Mouse (Mus musculus) forebrain, embryonic 11.5 days (tissue): Measurements from ENCODE around the gene Asb18. TPM values are rescaled to one million over a fixed set of nuclear protein-coding genes. Genes with fewer than 3 reads are reported as not detected.
A peak's percentile ranks its signal among the peaks of the same experiment; 100 is the strongest.

Experiments used
- ATAC-seq: fragments of 200-750 bp; cut with Nextera tagmentation; replicated peaks from 2 replicates; pipeline ENCODE4 v1.8.0; 2017; ENCODE audit warnings: moderate TSS enrichment; ENCODE audit not compliant: low FRiP score
- DNase-seq: peaks from one replicate; pipeline ENCODE4 v3.0.0-alpha.2; 2017; ENCODE audit warnings: low spot score
- H3K27ac ChIP-seq: fragments of 300-500 bp; sonication (generic); 2 replicates; pipeline ENCODE4 v1.5.1; 2014; ENCODE audit warnings: low read depth, low read length
- H3K27me3 ChIP-seq: fragments of 300-500 bp; sonication (generic); 2 replicates; pipeline ENCODE4 v1.6.1; 2014; ENCODE audit warnings: mild to moderate bottlenecking, low read length, mixed read lengths; ENCODE audit not compliant: control insufficient read depth, insufficient read depth
- H3K36me3 ChIP-seq: fragments of 300-500 bp; sonication (generic); 2 replicates; pipeline ENCODE4 v1.6.1; 2014; ENCODE audit warnings: mild to moderate bottlenecking, low read length, moderate library complexity, mixed read lengths; ENCODE audit not compliant: control insufficient read depth, insufficient read depth
- H3K4me1 ChIP-seq: fragments of 300-500 bp; sonication (generic); replicated peaks from 2 replicates; pipeline ENCODE4 v1.6.1; 2014; ENCODE audit warnings: low read length, mixed read lengths; ENCODE audit not compliant: control insufficient read depth, insufficient read depth
- H3K4me2 ChIP-seq: fragments of 300-500 bp; sonication (generic); 2 replicates; pipeline ENCODE4 v1.6.1; 2014; ENCODE audit warnings: low read depth, mild to moderate bottlenecking, low read length, moderate library complexity, mixed read lengths; ENCODE audit not compliant: severe bottlenecking
- H3K4me3 ChIP-seq: fragments of 300-500 bp; sonication (generic); 2 replicates; pipeline ENCODE4 v1.5.1; 2014; ENCODE audit warnings: low read depth, low read length
- H3K9ac ChIP-seq: fragments of 300-500 bp; sonication (generic); 2 replicates; pipeline ENCODE4 v1.6.1; 2014; ENCODE audit warnings: low read length
- H3K9me3 ChIP-seq: fragments of 300-500 bp; sonication (generic); 2 replicates; pipeline ENCODE4 v1.6.1; 2016; ENCODE audit warnings: low read length, mixed read lengths; ENCODE audit not compliant: control insufficient read depth
- WGBS: fragments of 180-500 bp; shearing (Covaris S2); extraction: QIAGEN DNeasy Blood & Tissue Kit; methylation state at CpG from one replicate; pipeline ENCODE4 v1.1.7; 2014; 5-methylcytosine and 5-hydroxymethylcytosine counted together
- polyA plus RNA-seq: library from polyadenylated mRNA; unstranded; fragments of >200 nt; fragmentation: Nextera tagmentation; extraction: Ambion mirVana; gene quantifications from 2 replicates; pipeline ENCODE4 v1.2.1, GENCODE M21; 2014

Gene Asb18
- polyA plus RNA-seq, 1 experiment from 2014 or later = not detected

DNA sequence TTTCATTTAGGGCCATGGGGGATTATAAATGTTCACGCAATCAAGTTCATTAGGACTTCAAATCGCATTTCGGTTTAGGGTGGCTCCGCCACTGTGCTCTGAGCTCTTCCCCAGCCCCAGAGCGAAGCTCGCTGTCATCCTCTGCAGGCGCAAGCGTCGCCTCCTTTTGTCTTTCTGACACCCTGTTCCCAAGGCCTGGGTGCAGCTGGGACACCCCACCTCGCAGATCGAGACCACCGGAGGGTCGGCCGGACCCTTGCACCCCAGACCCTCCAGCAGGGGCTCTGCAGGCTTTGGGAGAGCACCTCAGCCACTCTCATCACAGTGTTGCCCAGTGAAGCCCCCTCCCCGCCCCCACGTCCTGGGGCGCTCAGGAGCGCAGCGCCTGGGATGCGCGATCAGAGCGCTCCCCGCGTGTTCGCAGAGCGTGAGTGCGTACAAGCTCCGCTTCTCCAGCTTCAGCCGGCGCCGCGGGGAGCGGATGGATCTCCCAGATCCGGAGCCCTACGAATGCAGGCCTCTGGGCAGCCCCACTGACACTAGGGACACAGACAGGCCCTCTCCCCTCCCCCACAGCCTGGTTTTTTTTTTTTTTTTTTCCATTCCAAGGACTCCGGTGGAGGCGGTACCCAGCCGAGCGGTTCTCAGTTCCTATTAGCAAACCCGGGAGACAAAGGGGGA, 72.6 kb downstream of the Asb18 start:
- no peak; the same call in 1 of the 2 replicates for ATAC-seq
- H3K27me3 ChIP-seq = peaks cover 87% of the 10 kb centered on the region
- H3K36me3 ChIP-seq = no peaks in the 10 kb centered on the region
- no peaks in the 10 kb centered on the region for H3K9me3 ChIP-seq
- under 1% methylated on average over 40 of the region's 40 CpGs for WGBS
- peak overlapping the region; percentile 61 for H3K4me2 ChIP-seq
- H3K4me1 ChIP-seq = peaks cover 14% of the 10 kb centered on the region
- H3K27ac ChIP-seq = 0 out of 2 replicates have a peak overlapping the region, but pooled peaks have one; percentile 2
- H3K4me3 ChIP-seq = peak overlapping the region; percentile 28
- H3K9ac ChIP-seq = peak overlapping the region; percentile 43
- DNase-seq = peak; percentile 64

DNA sequence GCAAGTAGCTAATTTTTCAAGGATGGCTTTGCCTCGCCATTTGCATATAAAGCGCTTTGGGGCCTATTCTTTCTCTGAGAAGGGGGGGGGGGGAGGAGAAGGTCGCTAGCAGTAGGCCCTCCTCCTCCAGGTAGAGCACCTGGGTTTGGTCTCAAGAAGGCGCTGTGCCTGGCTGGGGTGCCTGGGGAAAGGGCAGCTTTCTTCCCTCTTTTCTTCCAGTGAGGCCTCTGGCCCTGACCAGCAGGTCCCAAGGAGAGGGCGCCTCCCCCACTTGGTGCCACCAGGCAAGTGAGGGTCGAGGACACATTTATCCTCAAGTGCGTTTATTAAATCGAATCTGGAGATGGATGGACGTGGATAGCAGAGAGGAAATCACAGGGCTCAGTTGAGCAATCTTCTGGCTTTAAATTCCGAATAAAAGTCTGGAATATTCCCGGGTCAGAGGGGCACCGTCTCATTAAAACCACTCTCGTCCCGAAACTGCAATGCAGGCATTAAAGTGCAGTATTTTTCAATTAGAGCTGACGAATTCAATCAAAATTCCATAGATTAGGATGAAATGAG, 73.4 kb downstream of the Asb18 start:
- DNase-seq = no peak
- 0 out of 2 replicates have a peak, but pooled peaks have one; percentile 14 for ATAC-seq
- H3K27ac ChIP-seq = no peak overlapping the region
- H3K9me3 ChIP-seq = no peaks in the 10 kb centered on the region
- H3K27me3 ChIP-seq = peaks cover 92% of the 10 kb centered on the region
- 4% methylated on average over 15 of the region's 15 CpGs for WGBS
- H3K4me2 ChIP-seq = peak overlapping the region; percentile 61; the same call in 1 of the 2 replicates
- no peaks in the 10 kb centered on the region for H3K36me3 ChIP-seq
- no peak overlapping the region for H3K9ac ChIP-seq
- H3K4me1 ChIP-seq = peaks cover 15% of the 10 kb centered on the region
- peak overlapping the region; percentile 28; the same call in 1 of the 2 replicates for H3K4me3 ChIP-seq

DNA sequence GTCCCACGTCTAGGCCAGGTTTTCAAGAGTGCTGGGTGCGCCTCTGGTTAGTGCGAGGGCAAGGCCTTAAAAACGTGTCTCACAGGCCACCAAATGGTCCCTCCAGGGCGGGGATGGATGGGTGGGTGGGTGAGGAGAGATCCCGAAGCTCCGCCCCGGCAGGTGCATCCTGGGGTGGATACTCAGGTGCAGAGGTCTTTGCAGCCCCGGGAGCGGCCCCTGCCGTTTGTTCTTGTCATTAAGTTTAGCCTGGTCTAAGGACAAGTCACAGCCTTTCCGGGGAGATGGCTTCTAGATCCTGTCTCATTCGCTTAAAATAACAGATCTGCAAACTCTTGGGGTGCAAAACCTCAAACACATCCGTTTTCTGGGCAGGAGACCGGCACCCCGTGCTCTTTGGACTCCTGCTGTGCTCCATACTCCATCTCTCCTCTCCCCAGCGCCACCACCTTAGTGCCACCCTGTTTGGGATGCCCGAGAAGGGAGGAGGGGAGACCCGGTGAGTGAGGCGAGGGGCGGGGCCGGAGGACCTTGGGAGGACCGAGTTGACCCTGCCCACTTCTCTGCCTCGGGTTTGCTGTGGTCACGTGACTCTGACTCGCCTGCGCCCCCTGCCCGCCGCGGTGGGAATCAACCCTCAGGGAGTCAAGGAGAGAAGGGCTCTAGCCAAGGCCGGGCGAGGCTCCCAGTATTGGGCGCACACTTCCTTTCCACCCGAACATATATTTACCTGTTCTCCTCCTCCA, 74.3 kb downstream of the Asb18 start:
- 2% methylated on average over 34 of the region's 34 CpGs for WGBS
- peak; percentile 69; the same call in 1 of the 2 replicates for ATAC-seq
- Histone ChIP-seq H3K4me2 (no peak overlapping the region), H3K9ac (no peak overlapping the region), H3K4me3 (no peak overlapping the region), H3K36me3 (no peaks in the 10 kb centered on the region), H3K4me1 (peaks cover 20% of the 10 kb centered on the region), H3K27ac (no peak overlapping the region), H3K9me3 (no peaks in the 10 kb centered on the region), H3K27me3 (peaks cover 93% of the 10 kb centered on the region)
- peak; percentile 95 for DNase-seq

DNA sequence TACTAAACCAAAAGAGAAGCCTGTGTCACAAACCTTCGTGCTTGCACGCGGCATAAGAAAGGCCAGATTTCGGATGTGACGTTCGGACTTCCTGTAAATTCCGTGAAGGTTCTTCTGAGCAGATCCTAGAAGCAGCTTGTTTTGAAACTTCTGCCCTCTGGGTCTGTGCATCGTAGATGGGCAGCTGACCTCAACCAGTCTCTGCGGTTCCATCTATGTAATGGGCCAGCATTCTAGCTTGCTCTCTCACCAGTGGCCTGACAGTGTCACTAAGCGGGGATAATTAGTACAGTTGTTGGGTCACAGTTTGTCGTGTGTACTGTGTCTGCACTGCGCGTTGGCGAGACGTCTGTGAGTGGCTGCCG, 74.9 kb downstream of the Asb18 start:
- ATAC-seq (no peak), DNase-seq (no peak)
- no peak overlapping the region for H3K4me2 ChIP-seq
- no peak overlapping the region for H3K4me3 ChIP-seq
- no peaks in the 10 kb centered on the region for H3K9me3 ChIP-seq
- no peak overlapping the region for H3K27ac ChIP-seq
- H3K4me1 ChIP-seq = peaks cover 20% of the 10 kb centered on the region
- WGBS = 19% methylated on average over 16 of the region's 16 CpGs
- H3K27me3 ChIP-seq = peaks cover 92% of the 10 kb centered on the region
- no peak overlapping the region for H3K9ac ChIP-seq
- no peaks in the 10 kb centered on the region for H3K36me3 ChIP-seq

DNA sequence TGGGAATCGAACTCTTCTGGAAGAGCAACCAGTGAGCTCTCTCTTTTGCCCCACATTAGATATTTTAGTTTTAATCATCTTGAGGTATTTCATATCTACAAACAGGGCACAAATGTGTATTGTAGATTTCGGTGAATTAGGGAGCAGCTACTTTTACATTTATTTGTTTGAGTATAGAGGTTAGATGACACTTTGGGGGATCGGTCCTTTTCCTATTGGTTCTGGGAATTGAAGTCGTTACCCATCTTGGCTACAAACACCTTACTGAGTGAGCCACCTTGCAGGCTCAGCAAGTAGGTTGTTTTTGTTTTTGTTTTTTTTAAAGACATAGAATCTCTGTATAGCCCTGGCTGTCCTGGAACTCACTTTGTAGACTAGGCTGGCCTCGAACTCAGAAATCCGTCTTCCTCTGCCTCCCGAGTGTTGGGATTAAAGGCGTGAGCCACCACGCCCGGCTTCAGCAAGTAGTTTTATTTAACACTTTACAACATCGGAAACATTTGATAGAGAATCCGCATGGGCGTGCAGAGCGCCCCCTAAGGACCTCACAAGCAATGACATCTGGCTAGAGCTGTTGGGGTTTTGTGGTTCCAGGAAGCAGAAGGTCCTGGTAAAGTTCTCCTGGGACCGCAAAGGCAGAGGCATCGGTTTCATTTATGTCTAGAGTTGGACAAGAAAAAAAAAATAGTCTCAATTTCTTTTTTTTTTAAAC, 75.4 kb downstream of the Asb18 start:
- WGBS = 20% methylated on average over 16 of the region's 16 CpGs
- Histone ChIP-seq H3K9ac (no peak overlapping the region), H3K27me3 (peaks cover 92% of the 10 kb centered on the region), H3K4me3 (no peak overlapping the region), H3K27ac (no peak overlapping the region), H3K4me1 (peaks cover 20% of the 10 kb centered on the region), H3K36me3 (no peaks in the 10 kb centered on the region), H3K4me2 (no peak overlapping the region), H3K9me3 (no peaks in the 10 kb centered on the region)
- ATAC-seq (no peak), DNase-seq (no peak)

DNA sequence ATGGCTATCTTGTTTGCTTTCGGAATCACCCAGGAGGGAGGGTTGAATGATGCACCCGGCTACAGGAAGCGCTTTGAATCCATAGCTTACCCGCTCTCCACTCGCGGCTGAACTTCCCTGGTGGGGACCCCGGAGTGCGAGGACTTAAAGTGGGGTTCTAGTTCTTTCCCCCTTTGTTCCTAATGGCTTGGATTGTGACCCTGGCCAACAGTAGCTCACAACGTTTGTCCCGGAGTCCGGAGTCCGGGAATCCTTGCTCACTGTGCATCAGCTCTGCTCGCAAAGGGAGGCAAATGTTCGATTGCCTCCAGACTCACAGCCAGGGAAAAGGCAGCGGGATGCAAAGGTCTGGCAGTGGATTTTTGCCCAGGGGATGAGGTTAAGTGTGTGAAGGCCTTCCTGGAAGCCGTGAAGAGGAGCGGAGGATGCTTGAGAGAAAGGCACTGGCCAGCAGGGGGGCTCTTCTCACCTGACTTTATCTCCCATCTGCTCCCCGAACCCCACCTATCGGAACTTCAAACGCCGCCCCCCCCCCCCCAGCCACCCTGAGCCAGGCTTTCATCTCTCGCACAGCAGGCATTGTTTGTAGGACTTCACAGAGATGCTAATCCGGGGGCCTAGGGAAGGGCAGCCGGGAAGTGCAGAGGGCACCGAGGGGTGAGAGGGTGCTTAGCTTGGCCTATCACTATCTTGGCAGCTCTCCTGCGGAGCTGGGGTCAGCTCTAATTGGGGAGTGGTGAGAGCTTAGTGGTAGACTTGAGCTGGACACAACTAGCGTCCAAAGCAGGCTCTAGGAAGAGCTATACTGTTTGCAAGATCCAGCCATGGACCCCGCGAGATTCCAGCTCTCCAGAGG, 78.7 kb downstream of the Asb18 start:
- DNase-seq = no peak
- peaks cover 93% of the 10 kb centered on the region for H3K27me3 ChIP-seq
- no peak overlapping the region for H3K4me3 ChIP-seq
- no peak overlapping the region for H3K27ac ChIP-seq
- WGBS = under 1% methylated on average over 28 of the region's 29 CpGs
- H3K4me1 ChIP-seq = peaks cover 31% of the 10 kb centered on the region
- no peaks in the 10 kb centered on the region for H3K9me3 ChIP-seq
- H3K36me3 ChIP-seq = no peaks in the 10 kb centered on the region
- H3K9ac ChIP-seq = no peak overlapping the region
- no peak overlapping the region for H3K4me2 ChIP-seq
- no peak for ATAC-seq

DNA sequence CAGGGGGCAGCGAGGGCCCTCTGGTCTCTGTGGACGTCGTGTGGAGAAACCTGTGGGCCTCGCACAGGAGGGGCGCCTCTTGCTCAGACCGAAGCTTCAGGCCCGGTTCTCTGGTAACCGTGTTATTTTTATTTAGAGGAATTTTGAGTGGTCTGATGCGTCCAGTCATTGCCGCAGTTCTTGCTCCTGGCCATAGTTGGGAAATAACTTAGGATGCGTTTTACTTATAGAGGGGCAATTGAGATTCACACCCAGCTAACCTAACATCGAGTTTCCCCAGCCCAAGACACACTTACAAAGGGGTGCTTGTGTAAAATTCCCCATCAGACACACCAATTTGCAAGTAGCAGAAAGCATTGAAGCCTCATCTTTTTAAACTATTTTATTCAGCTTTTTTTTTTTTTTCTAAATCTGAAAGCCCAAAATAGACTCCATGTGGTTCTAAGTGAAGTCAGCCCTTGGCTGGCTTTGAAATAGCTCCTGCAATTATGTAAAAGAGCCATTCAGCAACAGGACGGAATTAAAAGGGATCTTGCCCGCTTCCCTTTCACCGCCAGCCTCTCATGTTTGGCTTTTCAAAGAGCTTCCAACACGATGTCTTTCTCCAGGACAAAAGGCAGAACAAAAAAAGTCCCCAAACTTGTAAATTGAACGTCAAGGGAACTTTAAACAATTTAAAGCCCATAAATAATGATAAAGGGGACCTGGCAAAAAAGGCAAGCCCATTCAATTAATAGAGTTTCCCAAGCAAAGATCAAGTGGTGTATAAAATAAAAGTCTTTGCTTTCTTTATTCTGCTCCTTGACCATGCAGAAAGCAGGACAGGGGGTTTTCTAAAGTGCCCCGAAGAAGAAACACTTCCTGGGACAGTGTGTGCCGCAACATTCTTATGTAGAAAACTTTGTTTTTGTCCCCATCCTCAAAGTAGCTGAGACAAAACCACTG, 79.9 kb downstream of the Asb18 start:
- no peak for DNase-seq
- Histone ChIP-seq H3K27ac (no peak overlapping the region), H3K27me3 (peaks cover 95% of the 10 kb centered on the region), H3K9me3 (no peaks in the 10 kb centered on the region), H3K4me1 (peaks cover 35% of the 10 kb centered on the region), H3K4me3 (no peak overlapping the region), H3K36me3 (no peaks in the 10 kb centered on the region), H3K9ac (no peak overlapping the region), H3K4me2 (no peak overlapping the region)
- 2% methylated on average over 19 of the region's 19 CpGs for WGBS
- ATAC-seq = no peak
